Mouse (Mus musculus): ENCODE results near the gene Vps37c. TPM values are rescaled to one million over a fixed set of nuclear protein-coding genes. Genes with fewer than 3 reads are reported as not detected.
A peak's percentile ranks its signal among the peaks of the same experiment; 100 is the strongest.

Vps37c gene
- polyA plus RNA-seq, 2 experiments: 6.0 to 9.3 TPM

GRCm38 (mm10) chr19:10661919-10662318 lies 26.6 kb upstream of the Vps37c start:
- 23% methylated on average over 2 of the region's 2 CpGs for WGBS (ENCODE audit: insufficient replicate concordance)
- Histone ChIP-seq H3K4me1 (replicated peaks; ENCODE audit: control insufficient read depth in 2 of 2, insufficient read depth in 2 of 2, low read length in 1 of 2) (peaks cover 51 to 66% of the 10 kb centered on the region in 2 experiments), H3K9me3 (ENCODE audit: control insufficient read depth, low read length) (no peaks in the 10 kb centered on the region), H3K9ac (replicated peaks) (peak overlapping the region; percentile 52), H3K27me3 (ENCODE audit: control insufficient read depth, insufficient read depth, low read length) (no peaks in the 10 kb centered on the region), H3K4me3 (ENCODE audit: insufficient read depth in 1 of 2, low read depth in 2 of 2, low read length in 2 of 2) (peak overlapping the region in 1 of 2 experiments; percentile 15; a peak in 2 of 4 replicates), H3K36me3 (replicated peaks; ENCODE audit: control insufficient read depth, insufficient read depth, low read depth) (no peaks in the 10 kb centered on the region; the same call in 1 of the 2 replicates), H3K4me2 (ENCODE audit: low read depth) (peak overlapping the region; percentile 61), H3K27ac (peak overlapping the region; percentile 98)
- DNase-seq (ENCODE audit: low read depth in 3 of 3, low spot score in 3 of 3) (peak; percentile 78 to 81 (median 80)), ATAC-seq (ENCODE audit: insufficient read depth) (peak; percentile 69)
- TF ChIP-seq EP300 (IDR thresholded peaks at IDR 0.05; ENCODE audit: low read depth) (peak; percentile 84), CTCF (IDR thresholded peaks at IDR 0.05; ENCODE audit: low read depth) (no peak)

- 12% methylated on average over 3 of the region's 3 CpGs for WGBS (ENCODE audit: insufficient replicate concordance)
- no peak overlapping the region; a peak in 1 of 4 replicates for H3K4me3 ChIP-seq (ENCODE audit: insufficient read depth in 1 of 2, low read depth in 2 of 2, low read length in 2 of 2)
- no peaks in the 10 kb centered on the region; the same call in 1 of the 2 replicates for H3K36me3 ChIP-seq (replicated peaks; ENCODE audit: control insufficient read depth, insufficient read depth, low read depth)
- TF ChIP-seq CTCF (IDR thresholded peaks at IDR 0.05; ENCODE audit: low read depth) (no peak), EP300 (IDR thresholded peaks at IDR 0.05; ENCODE audit: low read depth) (no peak)
- DNase-seq (ENCODE audit: low read depth in 3 of 3, low spot score in 3 of 3) (no peak), ATAC-seq (ENCODE audit: insufficient read depth) (no peak)
- H3K9ac ChIP-seq (replicated peaks): no peak overlapping the region; the same call in 1 of the 2 replicates
- H3K27me3 ChIP-seq (ENCODE audit: control insufficient read depth, insufficient read depth, low read length): no peaks in the 10 kb centered on the region
- no peaks in the 10 kb centered on the region for H3K9me3 ChIP-seq (ENCODE audit: control insufficient read depth, low read length)
- H3K4me1 ChIP-seq (replicated peaks; ENCODE audit: control insufficient read depth in 2 of 2, insufficient read depth in 2 of 2, low read length in 1 of 2): peaks cover 45 to 59% of the 10 kb centered on the region in 2 experiments
- peak overlapping the region; percentile 61 for H3K4me2 ChIP-seq (ENCODE audit: low read depth)
- H3K27ac ChIP-seq: peak overlapping the region; percentile 98
These were observed 25.9 kb upstream of the Vps37c start for GRCm38 (mm10) chr19:10662665-10663064.

GRCm38 (mm10) chr19:10665093-10665492 lies 23.4 kb upstream of the Vps37c start:
- TF ChIP-seq EP300 (IDR thresholded peaks at IDR 0.05; ENCODE audit: low read depth): no peak
- TF ChIP-seq CTCF (IDR thresholded peaks at IDR 0.05; ENCODE audit: low read depth): no peak
- ATAC-seq (ENCODE audit: insufficient read depth) (no peak), DNase-seq (ENCODE audit: low read depth in 3 of 3, low spot score in 3 of 3) (no peak)
- H3K27me3 ChIP-seq (ENCODE audit: control insufficient read depth, insufficient read depth, low read length): no peaks in the 10 kb centered on the region
- no peak overlapping the region for H3K27ac ChIP-seq
- no peak overlapping the region for H3K4me2 ChIP-seq (ENCODE audit: low read depth)
- H3K9ac ChIP-seq (replicated peaks): no peak overlapping the region
- H3K36me3 ChIP-seq (replicated peaks; ENCODE audit: control insufficient read depth, insufficient read depth, low read depth): no peaks in the 10 kb centered on the region; the same call in 1 of the 2 replicates
- 47% methylated on average over 3 of the region's 3 CpGs for WGBS (ENCODE audit: insufficient replicate concordance)
- H3K4me3 ChIP-seq (ENCODE audit: insufficient read depth in 1 of 2, low read depth in 2 of 2, low read length in 2 of 2): no peak overlapping the region
- H3K4me1 ChIP-seq (replicated peaks; ENCODE audit: control insufficient read depth in 2 of 2, insufficient read depth in 2 of 2, low read length in 1 of 2): peaks cover 37 to 40% of the 10 kb centered on the region in 2 experiments
- H3K9me3 ChIP-seq (ENCODE audit: control insufficient read depth, low read length): no peaks in the 10 kb centered on the region

- peak; percentile 94 for TF ChIP-seq CTCF (IDR thresholded peaks at IDR 0.05; ENCODE audit: low read depth)
- TF ChIP-seq EP300 (IDR thresholded peaks at IDR 0.05; ENCODE audit: low read depth): no peak
- H3K27ac ChIP-seq: no peak overlapping the region
- no peaks in the 10 kb centered on the region; the same call in 1 of the 2 replicates for H3K36me3 ChIP-seq (replicated peaks; ENCODE audit: control insufficient read depth, insufficient read depth, low read depth)
- H3K9ac ChIP-seq (replicated peaks): no peak overlapping the region
- H3K4me2 ChIP-seq (ENCODE audit: low read depth): no peak overlapping the region
- peak; percentile 46 to 59 (median 47) for DNase-seq (ENCODE audit: low read depth in 3 of 3, low spot score in 3 of 3)
- H3K27me3 ChIP-seq (ENCODE audit: control insufficient read depth, insufficient read depth, low read length): no peaks in the 10 kb centered on the region
- ATAC-seq (ENCODE audit: insufficient read depth): no peak
- H3K4me1 ChIP-seq (replicated peaks; ENCODE audit: control insufficient read depth in 2 of 2, insufficient read depth in 2 of 2, low read length in 1 of 2): peaks cover 33 to 36% of the 10 kb centered on the region in 2 experiments
- H3K9me3 ChIP-seq (ENCODE audit: control insufficient read depth, low read length): no peaks in the 10 kb centered on the region
- WGBS (ENCODE audit: insufficient replicate concordance): 1% methylated on average over 2 of the region's 2 CpGs
- H3K4me3 ChIP-seq (ENCODE audit: insufficient read depth in 1 of 2, low read depth in 2 of 2, low read length in 2 of 2): no peak overlapping the region
These were observed 23.0 kb upstream of the Vps37c start for GRCm38 (mm10) chr19:10665499-10665898.

GRCm38 (mm10) chr19:10671319-10671718 lies 17.2 kb upstream of the Vps37c start:
- Histone ChIP-seq H3K27me3 (ENCODE audit: control insufficient read depth, insufficient read depth, low read length) (no peaks in the 10 kb centered on the region), H3K4me2 (ENCODE audit: low read depth) (no peak overlapping the region), H3K4me3 (ENCODE audit: insufficient read depth in 1 of 2, low read depth in 2 of 2, low read length in 2 of 2) (no peak overlapping the region), H3K9me3 (ENCODE audit: control insufficient read depth, low read length) (no peaks in the 10 kb centered on the region), H3K27ac (no peak overlapping the region), H3K36me3 (replicated peaks; ENCODE audit: control insufficient read depth, insufficient read depth, low read depth) (no peaks in the 10 kb centered on the region), H3K4me1 (replicated peaks; ENCODE audit: control insufficient read depth in 2 of 2, insufficient read depth in 2 of 2, low read length in 1 of 2) (peaks cover 0 to 9% of the 10 kb centered on the region in 2 experiments; a peak in 2 of 4 replicates), H3K9ac (replicated peaks) (no peak overlapping the region)
- TF ChIP-seq EP300 (IDR thresholded peaks at IDR 0.05; ENCODE audit: low read depth): no peak
- no peak for TF ChIP-seq CTCF (IDR thresholded peaks at IDR 0.05; ENCODE audit: low read depth)
- DNase-seq (ENCODE audit: low read depth in 3 of 3, low spot score in 3 of 3): no peak
- ATAC-seq (ENCODE audit: insufficient read depth): no peak
- 48% methylated on average over 4 of the region's 4 CpGs for WGBS (ENCODE audit: insufficient replicate concordance)
